Mouse (Mus musculus): ENCODE data around the gene Tnrc6c.

DNA sequence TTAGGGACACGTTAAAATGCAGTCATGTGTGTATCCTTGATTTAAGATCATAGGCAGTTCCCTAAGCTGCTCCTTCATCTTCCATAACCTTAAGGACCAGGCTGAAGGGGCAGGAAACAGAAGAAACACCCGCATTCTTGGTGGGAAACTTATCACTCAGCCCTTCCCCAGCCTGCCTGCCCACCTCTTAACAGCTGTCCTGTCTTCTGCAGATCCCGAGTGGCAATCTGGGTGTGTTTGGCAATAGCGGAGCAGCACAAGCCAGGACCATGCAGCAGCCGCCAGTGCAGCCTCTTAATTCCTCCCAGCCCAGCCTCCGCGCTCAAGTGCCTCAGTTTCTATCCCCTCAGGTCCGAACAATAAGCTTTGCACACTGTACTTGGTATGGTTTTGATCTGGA is 88.6 kb downstream of the Tnrc6c start:
- no peak for TF ChIP-seq CTCF (IDR thresholded peaks at IDR 0.05)
- TF ChIP-seq EP300 (IDR thresholded peaks at IDR 0.05), result no peak

Measured in lung, postnatal 0 days (tissue).